Mouse (Mus musculus): Measurements from ENCODE around the gene Chd2. TPM values are rescaled to one million over a fixed set of nuclear protein-coding genes. Genes with fewer than 3 reads are reported as not detected.

The Chd2 gene
- total and polyA plus RNA-seq, 3 experiments = 32.9 to 43.3 (median 38.1) TPM

- TF ChIP-seq EP300 (IDR thresholded peaks at IDR 0.05; ENCODE audit: insufficient read depth, low read depth, low read length) = no peak
- no peak for TF ChIP-seq POLR2A (IDR thresholded peaks at IDR 0.05; ENCODE audit: insufficient read depth, low read depth, low read length)
- TF ChIP-seq CTCF (IDR thresholded peaks at IDR 0.05) = no peak
- Histone ChIP-seq H3K4me1 (ENCODE audit: control insufficient read depth, insufficient read depth, low read length) (peaks cover 12% of the 10 kb centered on the region), H3K27me3 (ENCODE audit: control insufficient read depth, insufficient read depth, low read length) (no peaks in the 10 kb centered on the region), H3K4me3 (peak overlapping the region; percentile 84), H3K79me2 (replicated peaks; ENCODE audit: control insufficient read depth, insufficient read depth, low read length) (peaks cover 3% of the 10 kb centered on the region), H3K9ac (ENCODE audit: low read depth, low read length) (no peak overlapping the region), H3K36me3 (ENCODE audit: control insufficient read depth, insufficient read depth, low read length) (peaks cover 26% of the 10 kb centered on the region), H3K27ac (peak overlapping the region; percentile 99)
- 1% methylated on average over 4 of the region's 4 CpGs for WGBS
- DNase-seq = no peak
- intact Hi-C loops (cut with DNase I) = loop anchor here (5.0 kb wide), 1 partner anchor 34 kb away; no protein-coding TSS in a partner anchor
These were observed 14.4 kb upstream of the Chd2 start for GRCm38 (mm10) chr7:73555918-73556580.

- H3K27ac ChIP-seq = peak overlapping the region; percentile 99
- peaks cover 10% of the 10 kb centered on the region for H3K4me1 ChIP-seq (ENCODE audit: control insufficient read depth, insufficient read depth, low read length)
- H3K4me3 ChIP-seq = peak overlapping the region; percentile 84
- H3K36me3 ChIP-seq (ENCODE audit: control insufficient read depth, insufficient read depth, low read length) = peaks cover 32% of the 10 kb centered on the region
- TF ChIP-seq POLR2A (IDR thresholded peaks at IDR 0.05; ENCODE audit: insufficient read depth, low read depth, low read length) (no peak), EP300 (IDR thresholded peaks at IDR 0.05; ENCODE audit: insufficient read depth, low read depth, low read length) (no peak), CTCF (IDR thresholded peaks at IDR 0.05) (no peak)
- no peak overlapping the region for H3K9ac ChIP-seq (ENCODE audit: low read depth, low read length)
- H3K27me3 ChIP-seq (ENCODE audit: control insufficient read depth, insufficient read depth, low read length) = no peaks in the 10 kb centered on the region
- 3% methylated on average over 2 of the region's 2 CpGs for WGBS
- H3K79me2 ChIP-seq (replicated peaks; ENCODE audit: control insufficient read depth, insufficient read depth, low read length) = peaks cover 3% of the 10 kb centered on the region
- intact Hi-C loops (cut with DNase I) = loop anchor here (5.0 kb wide), 1 partner anchor 33 kb away; no protein-coding TSS in a partner anchor
- DNase-seq = no peak
These were observed 13.2 kb upstream of the Chd2 start for GRCm38 (mm10) chr7:73554849-73555248.

GRCm38 (mm10) chr7:73553160-73553559 lies 11.5 kb upstream of the Chd2 start:
- H3K36me3 ChIP-seq (ENCODE audit: control insufficient read depth, insufficient read depth, low read length) = peaks cover 40% of the 10 kb centered on the region
- no peaks in the 10 kb centered on the region for H3K27me3 ChIP-seq (ENCODE audit: control insufficient read depth, insufficient read depth, low read length)
- intact Hi-C loops (cut with DNase I) = no loop called here
- H3K9ac ChIP-seq (ENCODE audit: low read depth, low read length) = no peak overlapping the region
- H3K79me2 ChIP-seq (replicated peaks; ENCODE audit: control insufficient read depth, insufficient read depth, low read length) = peaks cover 5% of the 10 kb centered on the region
- H3K27ac ChIP-seq = peak overlapping the region; percentile 32; the same call in 1 of the 2 replicates
- 2% methylated on average over 2 of the region's 2 CpGs for whole genome bisulfite sequencing
- TF ChIP-seq POLR2A (IDR thresholded peaks at IDR 0.05; ENCODE audit: insufficient read depth, low read depth, low read length) = no peak
- no peak for TF ChIP-seq EP300 (IDR thresholded peaks at IDR 0.05; ENCODE audit: insufficient read depth, low read depth, low read length)
- no peak for TF ChIP-seq CTCF (IDR thresholded peaks at IDR 0.05)
- H3K4me1 ChIP-seq (ENCODE audit: control insufficient read depth, insufficient read depth, low read length) = peaks cover 8% of the 10 kb centered on the region
- no peak for DNase-seq
- peak overlapping the region; percentile 84 for H3K4me3 ChIP-seq

- WGBS = 10% methylated on average over 7 of the region's 7 CpGs
- H3K9ac ChIP-seq (ENCODE audit: low read depth, low read length) = 0 out of 2 replicates have a peak overlapping the region, but pooled peaks have one; percentile 38
These were observed 10.6 kb upstream of the Chd2 start for GRCm38 (mm10) chr7:73552054-73552750.

GRCm38 (mm10) chr7:73551370-73551769 lies 9.7 kb upstream of the Chd2 start:
- no peak overlapping the region; the same call in 1 of the 2 replicates for H3K27ac ChIP-seq
- TF ChIP-seq CTCF (IDR thresholded peaks at IDR 0.05) (no peak), POLR2A (IDR thresholded peaks at IDR 0.05; ENCODE audit: insufficient read depth, low read depth, low read length) (no peak), EP300 (IDR thresholded peaks at IDR 0.05; ENCODE audit: insufficient read depth, low read depth, low read length) (no peak)
- no peak overlapping the region; the same call in 1 of the 2 replicates for H3K4me3 ChIP-seq
- intact Hi-C loops (cut with DNase I) = no loop called here
- H3K4me1 ChIP-seq (ENCODE audit: control insufficient read depth, insufficient read depth, low read length) = peaks cover 17% of the 10 kb centered on the region
- no peak overlapping the region for H3K9ac ChIP-seq (ENCODE audit: low read depth, low read length)
- H3K27me3 ChIP-seq (ENCODE audit: control insufficient read depth, insufficient read depth, low read length) = no peaks in the 10 kb centered on the region
- peaks cover 7% of the 10 kb centered on the region for H3K79me2 ChIP-seq (replicated peaks; ENCODE audit: control insufficient read depth, insufficient read depth, low read length)
- peaks cover 51% of the 10 kb centered on the region for H3K36me3 ChIP-seq (ENCODE audit: control insufficient read depth, insufficient read depth, low read length)
- no peak for DNase-seq

More at GRCm38 (mm10) chr7:73552054-73552750, 10.6 kb upstream of the Chd2 start:
- intact Hi-C loops (cut with DNase I) = no loop called here
- H3K36me3 ChIP-seq (ENCODE audit: control insufficient read depth, insufficient read depth, low read length) = peaks cover 44% of the 10 kb centered on the region
- H3K79me2 ChIP-seq (replicated peaks; ENCODE audit: control insufficient read depth, insufficient read depth, low read length) = peaks cover 4% of the 10 kb centered on the region
- no peak for TF ChIP-seq CTCF (IDR thresholded peaks at IDR 0.05)
- TF ChIP-seq POLR2A (IDR thresholded peaks at IDR 0.05; ENCODE audit: insufficient read depth, low read depth, low read length) = no peak
- no peak for TF ChIP-seq EP300 (IDR thresholded peaks at IDR 0.05; ENCODE audit: insufficient read depth, low read depth, low read length)
- no peak for DNase-seq
- peak overlapping the region; percentile 32; the same call in 1 of the 2 replicates for H3K27ac ChIP-seq
- no peaks in the 10 kb centered on the region for H3K27me3 ChIP-seq (ENCODE audit: control insufficient read depth, insufficient read depth, low read length)
- peaks cover 11% of the 10 kb centered on the region for H3K4me1 ChIP-seq (ENCODE audit: control insufficient read depth, insufficient read depth, low read length)
- H3K4me3 ChIP-seq = peak overlapping the region; percentile 84

Data from heart, adult 2 months (tissue).